Mouse (Mus musculus) induced T-regulatory cell, adult 2 months (primary cell): ENCODE measurements around the gene H2-T23.
"Not testable (repeated sequence)": the region's sequence is repeated elsewhere in the genome, so short reads cannot be mapped to it uniquely, and the experiment has no call there.

ENCODE experiments used
- DNase-seq: peaks from one replicate; pipeline ENCODE4 v3.0.0-alpha.2; 2012; ENCODE audit warnings: low read depth

The H2-T23 gene

DNA sequence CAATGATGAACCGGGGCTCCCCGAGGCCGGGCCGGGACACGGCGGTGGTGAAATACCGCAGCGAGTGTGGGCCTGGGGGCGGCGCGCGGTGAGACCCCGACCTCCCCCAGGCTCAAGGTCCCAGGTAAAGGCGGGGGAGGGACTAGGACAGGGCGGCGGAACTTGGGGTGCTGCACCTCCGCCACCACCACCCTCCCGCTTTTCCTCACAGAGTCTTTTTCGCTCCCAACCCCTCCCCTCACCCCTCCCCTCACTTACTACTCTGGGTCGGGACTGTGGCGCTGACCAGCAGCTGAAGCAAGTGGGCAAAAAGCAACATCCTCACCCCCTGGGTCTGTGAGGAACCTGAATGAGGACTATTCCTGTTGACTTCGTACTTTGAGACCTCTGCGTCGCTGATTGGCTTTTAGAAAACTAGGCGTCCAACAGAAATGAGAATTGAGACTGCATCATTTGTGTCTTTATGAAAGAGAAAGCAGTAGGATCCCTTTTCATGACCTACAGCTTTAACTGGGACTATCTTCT lies at the start of gene H2-T23:
TSS of gene H2-T23 (minus strand) at position 505 of the 525 bp plus-strand sequence.
- peak; percentile 90 for DNase-seq

DNA sequence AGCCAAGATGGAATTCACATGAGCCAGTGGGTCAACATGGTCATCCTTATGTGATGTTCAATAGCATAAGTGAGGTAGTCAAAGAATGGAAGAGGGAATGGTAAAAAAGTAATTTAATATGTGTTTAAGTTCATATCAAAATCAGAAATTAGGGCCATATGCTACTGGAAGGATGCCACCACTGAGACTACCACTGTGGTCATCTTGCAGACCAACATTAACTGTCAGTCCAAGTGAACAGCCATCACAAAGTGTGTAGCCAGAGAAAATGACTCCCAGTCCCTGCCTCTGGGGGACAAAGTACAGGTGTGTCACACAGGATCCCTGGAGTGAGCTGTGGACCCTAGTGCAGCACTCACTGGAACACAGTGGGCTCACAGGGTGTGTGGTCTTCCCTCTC lies 49.2 kb upstream of the H2-T23 start:
- DNase-seq, result not testable (repeated sequence)

- DNase-seq, result peak; percentile 92
These were observed 28.2 kb upstream of the H2-T23 start for GRCm38 (mm10) chr17:36060829-36061228.

- not testable (repeated sequence) for DNase-seq
These were observed 25.7 kb upstream of the H2-T23 start, which contains the start of gene Gm11127 for GRCm38 (mm10) chr17:36058362-36058761. Gm11127 (minus strand) TSS chr17:36058371.

GRCm38 (mm10) chr17:36057927-36058326 lies 25.3 kb upstream of the H2-T23 start:
- DNase-seq, result not testable (repeated sequence)

DNA sequence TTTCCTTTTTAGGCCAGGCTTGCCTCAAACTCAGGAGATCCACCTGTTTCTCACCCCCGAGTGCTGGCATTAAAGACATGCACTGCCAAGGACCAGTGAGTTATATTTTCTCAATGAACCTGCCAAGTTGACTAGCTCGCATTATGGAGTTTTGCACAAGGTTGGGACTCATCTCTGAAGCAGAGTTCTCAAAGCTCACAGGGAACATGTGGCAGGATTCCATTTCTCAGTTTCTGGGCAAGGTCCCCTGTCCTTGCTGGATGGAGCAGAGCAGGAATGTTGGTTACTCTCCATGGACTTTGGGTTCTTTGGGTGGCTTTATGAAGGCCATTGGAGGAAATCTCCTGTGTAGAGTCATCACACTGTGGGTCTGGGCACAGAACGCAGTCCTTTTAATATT lies 10.6 kb upstream of the H2-T23 start:
- DNase-seq, result no peak

- DNase-seq, result peak; percentile 98
These were observed 10.0 kb upstream of the H2-T23 start, which contains the start of the genes H2-T22 and Gm6034 for GRCm38 (mm10) chr17:36042610-36043169. H2-T22 (minus strand) TSS chr17:36042747. Gm6034 (plus strand) TSS chr17:36042961.

DNA sequence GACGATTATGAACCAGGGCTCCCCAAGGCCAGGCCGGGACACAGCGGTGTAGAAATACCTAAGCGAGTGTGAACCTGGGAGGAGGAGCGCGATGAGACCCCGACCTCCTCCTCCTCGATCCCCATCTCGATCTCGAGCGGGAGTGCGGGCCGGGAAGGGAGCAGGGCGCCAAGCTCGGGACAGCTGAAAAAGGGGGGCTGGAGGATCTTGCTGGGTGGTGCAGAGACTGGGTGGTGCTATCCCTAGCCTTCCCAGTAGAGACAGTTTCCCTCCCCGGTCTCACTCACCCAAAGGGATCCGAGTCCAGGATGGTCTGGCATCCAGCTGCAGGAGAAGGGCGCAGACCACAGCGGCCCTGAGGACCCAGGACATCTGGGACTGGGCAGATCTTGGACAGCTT lies 9.4 kb upstream of the H2-T23 start:
- not testable (repeated sequence) for DNase-seq

- not testable (repeated sequence) for DNase-seq
These were observed 7.9 kb upstream of the H2-T23 start for GRCm38 (mm10) chr17:36040604-36041003.

DNA sequence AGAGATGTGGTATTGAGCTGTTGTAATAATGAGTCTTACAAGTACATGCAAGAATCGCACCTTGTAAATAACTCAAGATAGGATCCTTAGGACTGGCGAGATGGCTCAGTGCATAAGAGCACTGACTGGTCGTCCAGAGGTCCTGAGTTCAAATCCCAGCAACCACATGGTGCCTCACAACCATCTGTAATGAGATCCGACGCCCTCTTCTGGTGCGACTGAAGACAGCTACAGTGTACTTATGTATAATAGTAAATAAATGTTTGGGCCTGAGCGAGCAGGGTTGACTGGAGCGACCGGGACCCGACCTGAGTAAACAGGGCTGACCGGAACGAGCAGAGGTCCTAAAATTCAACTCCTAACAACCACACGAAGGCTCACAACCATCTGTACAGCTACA lies 3.5 kb upstream of the H2-T23 start:
- DNase-seq, result not testable (repeated sequence)

DNA sequence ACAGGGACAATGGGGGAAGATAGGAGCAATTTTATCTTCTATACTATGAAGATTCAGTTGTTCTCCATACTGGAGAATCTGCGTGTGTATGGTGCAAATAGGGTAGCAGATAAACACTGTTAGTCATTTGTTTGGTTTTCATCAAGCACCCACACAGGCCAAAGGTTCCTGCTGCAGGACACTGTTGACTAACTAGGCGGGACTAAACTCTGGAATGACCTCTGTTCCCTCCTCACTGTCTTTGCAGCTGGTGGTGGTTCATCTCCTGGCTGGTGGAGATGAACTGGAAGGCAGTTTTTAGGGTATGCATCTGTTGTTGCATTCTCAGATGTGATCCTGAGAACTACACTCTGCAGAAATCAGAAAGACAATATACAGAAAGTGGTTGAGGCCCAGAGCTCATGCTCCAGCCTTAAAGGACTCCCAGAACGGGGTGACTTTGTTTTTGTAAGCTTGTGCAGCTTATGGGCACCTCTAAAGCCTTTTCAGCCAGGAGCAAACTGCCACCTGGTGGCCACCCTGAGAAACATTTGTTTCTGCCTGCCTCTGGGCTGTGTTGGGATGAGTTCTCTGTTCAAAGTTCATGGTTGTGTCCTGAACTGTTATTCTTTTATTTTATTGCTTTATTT lies 2.5 kb upstream of the H2-T23 start:
- DNase-seq, result peak; percentile 76

- DNase-seq, result not testable (repeated sequence)
These were observed 1.9 kb upstream of the H2-T23 start for GRCm38 (mm10) chr17:36034524-36034923.

GRCm38 (mm10) chr17:36031583-36032331 lies 898 bp downstream of the H2-T23 start:
- DNase-seq, result peak; percentile 84

GRCm38 (mm10) chr17:36030703-36031582 lies 1.7 kb downstream of the H2-T23 start:
- DNase-seq, result not testable (repeated sequence)

DNA sequence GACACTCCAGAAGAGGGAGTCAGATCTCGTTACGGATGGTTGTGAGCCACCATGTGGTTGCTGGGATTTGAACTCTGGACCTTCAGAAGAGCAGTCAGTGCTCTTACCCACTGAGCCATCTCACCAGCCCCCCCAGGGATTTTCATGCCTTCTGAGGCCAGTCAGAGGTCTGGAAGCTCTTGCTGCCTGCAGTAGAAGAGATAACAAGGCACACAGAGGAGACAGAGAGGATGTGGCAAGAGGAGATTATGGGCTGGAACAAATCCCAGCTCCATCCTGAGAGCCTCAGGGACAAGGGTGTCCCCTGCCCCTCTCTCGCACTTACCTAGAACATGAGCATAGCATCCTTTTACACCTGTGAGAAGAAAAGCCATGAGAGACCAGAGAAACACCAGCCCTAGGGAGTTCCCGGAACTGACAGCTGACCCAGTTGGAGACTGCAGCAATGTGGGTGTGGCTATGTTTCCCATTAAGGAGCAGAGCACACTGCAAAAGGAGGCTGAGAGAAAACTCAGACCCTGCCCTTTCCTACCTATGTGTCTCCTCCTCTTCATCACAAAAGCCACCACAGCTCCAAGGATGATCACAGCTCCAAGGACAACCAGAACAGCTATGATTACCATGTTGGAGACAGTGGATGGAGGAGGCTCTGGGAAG lies 2.5 kb downstream of the H2-T23 start:
- peak; percentile 46 for DNase-seq

DNA sequence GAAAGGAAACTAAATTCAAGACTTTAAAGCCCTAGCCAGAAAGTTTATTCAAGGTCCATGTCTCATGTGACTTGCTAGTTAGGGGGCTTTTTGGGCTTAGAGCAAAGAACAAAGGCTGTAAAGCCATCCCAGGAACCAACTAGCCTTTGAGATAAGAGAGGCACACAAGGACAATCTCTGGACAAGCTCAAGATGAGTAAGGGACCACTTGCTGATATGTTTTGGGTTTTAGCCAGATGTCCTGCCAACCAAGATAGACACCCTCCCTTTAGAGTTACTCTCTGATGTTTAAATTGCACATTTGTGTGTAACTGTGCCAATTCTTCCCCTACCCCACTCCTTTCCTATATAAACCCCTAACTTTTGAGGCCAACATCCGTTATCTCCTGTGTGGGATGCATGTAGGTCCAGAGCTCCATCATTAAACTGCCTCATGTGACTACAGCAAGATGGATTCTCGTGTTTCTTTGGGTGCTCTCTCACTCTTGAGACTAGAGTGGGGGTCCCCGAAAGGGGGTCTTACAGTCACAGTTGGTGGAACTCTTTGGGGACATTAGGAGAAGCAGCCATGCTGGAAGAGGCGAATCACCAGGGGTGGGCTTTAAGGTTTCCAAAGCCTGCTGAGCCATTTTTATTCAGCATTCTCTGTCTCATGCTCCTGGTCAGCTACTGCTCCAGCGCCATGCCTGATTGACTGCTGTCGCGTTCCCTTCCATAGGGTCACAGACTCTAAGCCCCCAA lies 3.6 kb downstream of the H2-T23 start:
- DNase-seq, result peak; percentile 9

GRCm38 (mm10) chr17:36027663-36028062 lies 5.0 kb downstream of the H2-T23 start:
- DNase-seq, result no peak

DNA sequence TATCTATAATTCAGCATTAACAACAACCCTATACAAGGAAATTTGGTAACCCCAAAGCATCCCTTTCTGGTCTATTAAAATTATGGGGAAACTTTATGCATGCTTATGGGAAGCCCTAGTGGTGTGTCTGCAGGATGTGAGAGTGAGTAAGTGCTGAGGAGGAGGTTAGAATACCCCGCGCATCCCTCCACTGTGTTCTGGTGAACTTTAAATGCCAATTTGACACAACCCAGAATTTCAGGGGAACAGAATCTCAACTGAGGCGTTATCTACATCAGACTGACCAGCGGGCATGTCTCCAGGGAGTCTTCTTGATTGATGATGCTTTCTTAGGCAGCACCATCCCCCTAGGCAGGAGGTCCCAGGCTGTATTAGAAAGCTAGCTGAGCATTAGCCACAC lies 6.8 kb downstream of the H2-T23 start:
- DNase-seq, result peak; percentile 39

DNA sequence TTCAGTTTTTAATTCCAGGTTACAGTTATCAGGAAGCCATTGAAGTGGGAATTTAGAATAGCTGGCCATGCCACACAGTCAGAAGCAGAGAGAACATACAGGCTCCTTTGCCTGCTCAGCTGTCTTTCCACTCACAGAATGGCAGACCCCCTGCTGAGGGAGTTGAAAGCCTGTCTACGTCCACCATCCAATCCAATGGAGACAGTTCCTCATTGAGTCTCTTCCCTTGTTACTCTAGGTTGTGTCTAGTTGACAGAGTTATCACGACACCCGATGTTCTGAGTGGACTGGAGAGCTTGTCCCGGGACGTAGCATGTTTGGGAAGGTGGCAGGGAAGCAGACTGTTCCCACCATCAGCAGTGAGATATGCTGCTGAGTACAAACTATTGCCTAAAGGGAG lies 7.5 kb downstream of the H2-T23 start:
- DNase-seq, result no peak
